Mouse (Mus musculus): ENCODE results near the gene Sp100. TPM values are rescaled to one million over a fixed set of nuclear protein-coding genes. Genes with fewer than 3 reads are reported as not detected.

The Sp100 gene
- polyA plus RNA-seq, 1 experiment: not detected

DNA sequence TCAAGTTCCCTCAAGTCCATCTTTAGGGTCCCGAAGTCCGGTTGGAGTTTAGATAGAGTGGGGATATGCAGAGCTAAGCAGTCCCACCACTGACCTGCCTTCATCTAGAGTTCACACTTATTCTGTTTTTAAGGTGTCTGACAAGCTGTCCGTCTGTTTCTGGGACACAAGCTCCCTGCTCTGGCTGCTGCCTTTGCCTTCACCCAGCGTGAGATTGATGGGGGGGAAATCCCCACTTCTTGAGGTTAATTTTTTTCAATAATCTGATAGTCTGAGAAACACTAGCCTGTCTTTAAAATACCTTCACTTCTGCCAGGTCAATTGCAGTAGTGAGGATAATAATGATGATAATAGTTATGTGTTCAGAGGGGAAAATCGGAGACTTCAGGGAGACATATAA lies 92.5 kb downstream of the Sp100 start:
- Histone ChIP-seq H3K4me3 (ENCODE audit: low read depth, low read length) (no peak overlapping the region), H3K9ac (ENCODE audit: low read depth, poor library complexity, severe bottlenecking) (no peak overlapping the region), H3K36me3 (ENCODE audit: control insufficient read depth, insufficient read depth, low read length, poor library complexity, severe bottlenecking) (no peaks in the 10 kb centered on the region), H3K9me3 (replicated peaks; ENCODE audit: control insufficient read depth, insufficient read depth, low read length, poor library complexity, severe bottlenecking) (no peaks in the 10 kb centered on the region), H3K27ac (ENCODE audit: insufficient read depth, low read length) (no peak overlapping the region), H3K27me3 (ENCODE audit: control insufficient read depth, insufficient read depth, low read length, poor library complexity, severe bottlenecking) (no peaks in the 10 kb centered on the region), H3K4me1 (ENCODE audit: control insufficient read depth, insufficient read depth, low read length) (no peaks in the 10 kb centered on the region)
- TF ChIP-seq CTCF (IDR thresholded peaks at IDR 0.05; ENCODE audit: low read depth, low read length): no peak
- no peak for TF ChIP-seq EP300 (IDR thresholded peaks at IDR 0.05; ENCODE audit: insufficient read depth, low read depth, low read length)
- TF ChIP-seq POLR2A (IDR thresholded peaks at IDR 0.05; ENCODE audit: insufficient read depth, low read length): no peak

DNA sequence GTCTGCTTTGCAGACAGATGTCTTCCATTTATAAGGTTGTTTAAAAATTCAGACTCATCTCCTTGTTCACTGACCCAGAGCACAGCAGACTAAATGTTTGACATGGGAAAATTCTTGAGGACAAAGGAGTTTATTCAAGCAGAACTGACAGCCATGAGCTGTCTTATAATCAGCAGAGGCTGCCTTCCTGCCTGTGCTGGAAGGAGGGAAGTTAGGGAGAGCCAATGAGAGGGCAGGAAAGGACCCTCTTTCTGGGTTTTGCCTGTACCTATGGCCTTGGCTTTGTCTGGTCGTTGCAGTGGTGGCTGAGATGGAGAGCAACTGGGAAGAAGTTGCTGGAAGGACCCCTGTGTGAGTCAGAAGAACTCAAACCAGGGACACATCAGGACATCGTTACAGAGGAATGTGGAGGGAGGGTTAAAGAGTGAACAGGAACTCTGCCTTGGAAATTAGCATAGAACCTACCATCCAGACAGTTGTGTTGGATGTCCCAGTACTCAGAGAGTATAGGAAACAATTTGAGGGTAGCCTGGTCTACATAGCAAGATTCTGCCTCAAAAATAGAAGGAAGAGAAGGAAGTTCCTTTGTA lies 93.2 kb downstream of the Sp100 start:
- Histone ChIP-seq H3K27ac (ENCODE audit: insufficient read depth, low read length) (no peak overlapping the region), H3K4me1 (ENCODE audit: control insufficient read depth, insufficient read depth, low read length) (no peaks in the 10 kb centered on the region), H3K36me3 (ENCODE audit: control insufficient read depth, insufficient read depth, low read length, poor library complexity, severe bottlenecking) (no peaks in the 10 kb centered on the region), H3K4me3 (ENCODE audit: low read depth, low read length) (no peak overlapping the region), H3K9ac (ENCODE audit: low read depth, poor library complexity, severe bottlenecking) (no peak overlapping the region), H3K27me3 (ENCODE audit: control insufficient read depth, insufficient read depth, low read length, poor library complexity, severe bottlenecking) (no peaks in the 10 kb centered on the region), H3K9me3 (replicated peaks; ENCODE audit: control insufficient read depth, insufficient read depth, low read length, poor library complexity, severe bottlenecking) (no peaks in the 10 kb centered on the region)
- no peak for TF ChIP-seq CTCF (IDR thresholded peaks at IDR 0.05; ENCODE audit: low read depth, low read length)
- TF ChIP-seq POLR2A (IDR thresholded peaks at IDR 0.05; ENCODE audit: insufficient read depth, low read length): no peak
- TF ChIP-seq EP300 (IDR thresholded peaks at IDR 0.05; ENCODE audit: insufficient read depth, low read depth, low read length): no peak

DNA sequence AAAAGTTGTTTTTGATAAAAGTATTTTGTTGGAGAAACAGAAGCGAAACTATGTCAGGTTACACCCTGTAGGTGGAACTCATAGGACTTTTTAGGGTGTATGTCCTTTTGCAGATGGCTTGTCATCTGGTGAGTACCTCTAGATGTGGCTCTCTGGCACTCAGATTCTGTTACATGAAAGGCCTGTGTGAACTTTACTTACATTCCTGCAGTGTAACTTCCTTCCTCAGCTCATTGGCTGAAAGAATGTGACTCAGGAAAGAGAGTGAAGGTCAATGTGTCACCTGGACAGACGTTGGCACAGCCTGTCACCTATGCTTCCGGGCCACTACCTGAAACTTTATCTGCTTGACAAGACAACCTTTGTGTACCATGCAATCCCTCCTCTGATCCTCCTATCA lies 94.8 kb downstream of the Sp100 start:
- Histone ChIP-seq H3K36me3 (ENCODE audit: control insufficient read depth, insufficient read depth, low read length, poor library complexity, severe bottlenecking) (no peaks in the 10 kb centered on the region), H3K4me1 (ENCODE audit: control insufficient read depth, insufficient read depth, low read length) (no peaks in the 10 kb centered on the region), H3K27ac (ENCODE audit: insufficient read depth, low read length) (no peak overlapping the region), H3K9ac (ENCODE audit: low read depth, poor library complexity, severe bottlenecking) (no peak overlapping the region), H3K9me3 (replicated peaks; ENCODE audit: control insufficient read depth, insufficient read depth, low read length, poor library complexity, severe bottlenecking) (no peaks in the 10 kb centered on the region), H3K4me3 (ENCODE audit: low read depth, low read length) (no peak overlapping the region), H3K27me3 (ENCODE audit: control insufficient read depth, insufficient read depth, low read length, poor library complexity, severe bottlenecking) (no peaks in the 10 kb centered on the region)
- TF ChIP-seq CTCF (IDR thresholded peaks at IDR 0.05; ENCODE audit: low read depth, low read length) (no peak), POLR2A (IDR thresholded peaks at IDR 0.05; ENCODE audit: insufficient read depth, low read length) (no peak), EP300 (IDR thresholded peaks at IDR 0.05; ENCODE audit: insufficient read depth, low read depth, low read length) (no peak)

DNA sequence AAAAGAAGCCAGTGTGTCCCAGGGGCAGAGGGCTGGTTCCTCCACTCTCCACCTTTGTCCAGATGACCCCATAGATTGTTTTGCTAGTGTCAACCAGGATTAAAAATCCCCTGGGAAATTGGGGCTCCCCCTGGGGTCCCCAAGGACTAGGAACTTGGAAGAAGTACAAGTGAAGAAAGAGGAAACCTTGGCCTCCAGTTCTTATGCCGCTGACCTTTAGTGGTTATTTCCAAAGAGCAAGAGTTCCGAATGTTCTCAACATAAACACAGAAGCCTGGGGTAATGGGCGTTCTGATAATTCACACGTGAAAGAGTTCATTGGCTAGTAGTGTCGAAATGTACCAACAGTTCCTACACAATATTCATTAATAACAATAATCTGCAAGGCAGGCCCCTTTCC lies 96.7 kb downstream of the Sp100 start:
- Histone ChIP-seq H3K27ac (ENCODE audit: insufficient read depth, low read length) (no peak overlapping the region), H3K36me3 (ENCODE audit: control insufficient read depth, insufficient read depth, low read length, poor library complexity, severe bottlenecking) (no peaks in the 10 kb centered on the region), H3K9me3 (replicated peaks; ENCODE audit: control insufficient read depth, insufficient read depth, low read length, poor library complexity, severe bottlenecking) (no peaks in the 10 kb centered on the region), H3K4me1 (ENCODE audit: control insufficient read depth, insufficient read depth, low read length) (no peaks in the 10 kb centered on the region), H3K9ac (ENCODE audit: low read depth, poor library complexity, severe bottlenecking) (no peak overlapping the region), H3K27me3 (ENCODE audit: control insufficient read depth, insufficient read depth, low read length, poor library complexity, severe bottlenecking) (no peaks in the 10 kb centered on the region), H3K4me3 (ENCODE audit: low read depth, low read length) (no peak overlapping the region)
- TF ChIP-seq EP300 (IDR thresholded peaks at IDR 0.05; ENCODE audit: insufficient read depth, low read depth, low read length) (no peak), CTCF (IDR thresholded peaks at IDR 0.05; ENCODE audit: low read depth, low read length) (no peak), POLR2A (IDR thresholded peaks at IDR 0.05; ENCODE audit: insufficient read depth, low read length) (no peak)

DNA sequence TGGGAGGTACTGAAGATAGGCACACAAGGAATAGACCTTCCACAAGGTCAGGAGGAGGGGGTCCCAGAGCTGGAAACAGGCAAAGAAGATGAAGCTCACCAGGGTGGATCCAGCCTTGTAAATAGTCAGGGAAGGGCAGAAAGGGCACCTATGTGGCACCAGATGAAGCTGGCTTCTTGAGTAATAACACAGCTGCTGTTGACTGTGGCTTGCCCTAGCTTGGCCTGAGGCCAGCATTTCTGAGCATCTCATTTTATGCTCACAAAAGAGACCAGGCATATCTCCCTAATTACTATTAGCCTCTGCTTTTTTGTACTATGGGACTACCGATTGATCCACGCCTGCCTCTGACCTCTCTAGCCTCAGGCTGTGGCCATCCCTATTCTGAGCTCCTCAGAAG lies 100.0 kb downstream of the Sp100 start:
- Histone ChIP-seq H3K9me3 (replicated peaks; ENCODE audit: control insufficient read depth, insufficient read depth, low read length, poor library complexity, severe bottlenecking) (no peaks in the 10 kb centered on the region), H3K27me3 (ENCODE audit: control insufficient read depth, insufficient read depth, low read length, poor library complexity, severe bottlenecking) (no peaks in the 10 kb centered on the region), H3K27ac (ENCODE audit: insufficient read depth, low read length) (no peak overlapping the region), H3K4me1 (ENCODE audit: control insufficient read depth, insufficient read depth, low read length) (no peaks in the 10 kb centered on the region), H3K9ac (ENCODE audit: low read depth, poor library complexity, severe bottlenecking) (no peak overlapping the region), H3K4me3 (ENCODE audit: low read depth, low read length) (no peak overlapping the region), H3K36me3 (ENCODE audit: control insufficient read depth, insufficient read depth, low read length, poor library complexity, severe bottlenecking) (no peaks in the 10 kb centered on the region)
- TF ChIP-seq POLR2A (IDR thresholded peaks at IDR 0.05; ENCODE audit: insufficient read depth, low read length): no peak
- no peak for TF ChIP-seq EP300 (IDR thresholded peaks at IDR 0.05; ENCODE audit: insufficient read depth, low read depth, low read length)
- TF ChIP-seq CTCF (IDR thresholded peaks at IDR 0.05; ENCODE audit: low read depth, low read length): no peak

DNA sequence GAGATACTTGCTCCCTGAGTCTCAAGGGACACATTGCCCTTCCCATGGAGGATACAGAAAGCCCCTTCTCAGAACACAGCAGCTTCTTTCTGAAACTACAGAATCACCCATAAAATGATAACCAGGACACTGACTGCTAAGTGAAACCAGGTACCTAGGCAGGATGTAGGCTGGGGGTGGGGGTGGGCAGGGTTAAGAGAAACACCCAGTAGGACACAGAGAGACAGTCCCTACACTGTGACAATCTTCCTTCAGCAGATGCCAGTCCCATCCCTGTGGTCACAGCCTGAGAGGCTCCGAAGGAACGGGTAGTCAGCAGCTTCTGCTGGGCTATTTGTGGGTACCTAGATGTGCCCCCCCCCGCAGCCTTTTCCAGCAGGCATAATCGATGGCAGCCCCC lies 100.9 kb downstream of the Sp100 start:
- Histone ChIP-seq H3K27me3 (ENCODE audit: control insufficient read depth, insufficient read depth, low read length, poor library complexity, severe bottlenecking) (no peaks in the 10 kb centered on the region), H3K4me3 (ENCODE audit: low read depth, low read length) (no peak overlapping the region), H3K36me3 (ENCODE audit: control insufficient read depth, insufficient read depth, low read length, poor library complexity, severe bottlenecking) (no peaks in the 10 kb centered on the region), H3K27ac (ENCODE audit: insufficient read depth, low read length) (no peak overlapping the region), H3K9me3 (replicated peaks; ENCODE audit: control insufficient read depth, insufficient read depth, low read length, poor library complexity, severe bottlenecking) (no peaks in the 10 kb centered on the region), H3K4me1 (ENCODE audit: control insufficient read depth, insufficient read depth, low read length) (no peaks in the 10 kb centered on the region), H3K9ac (ENCODE audit: low read depth, poor library complexity, severe bottlenecking) (no peak overlapping the region)
- TF ChIP-seq CTCF (IDR thresholded peaks at IDR 0.05; ENCODE audit: low read depth, low read length) (no peak), POLR2A (IDR thresholded peaks at IDR 0.05; ENCODE audit: insufficient read depth, low read length) (no peak), EP300 (IDR thresholded peaks at IDR 0.05; ENCODE audit: insufficient read depth, low read depth, low read length) (no peak)
